Mouse (Mus musculus) limb, embryonic 14.5 days (tissue): Measurements from ENCODE around the gene Pomt2. TPM values are rescaled to one million over a fixed set of nuclear protein-coding genes. Genes with fewer than 3 reads are reported as not detected.
A peak's percentile ranks its signal among the peaks of the same experiment; 100 is the strongest.

Experiments used
- ATAC-seq: fragments of 200-750 bp; cut with Nextera tagmentation; 2 replicates; pipeline ENCODE4 v1.8.0; 2017; ENCODE audit warnings: low read depth, moderate number of reproducible peaks, moderate TSS enrichment; ENCODE audit not compliant: low FRiP score
- DNase-seq: peaks from one replicate; pipeline ENCODE4 v3.0.0-alpha.2; 2015; ENCODE audit warnings: low spot score
- H3K27ac ChIP-seq: fragments of 300-500 bp; sonication (generic); replicated peaks from 2 replicates; pipeline ENCODE4 v1.5.1; 2014; ENCODE audit warnings: low read depth, mild to moderate bottlenecking, low read length, moderate library complexity, mixed read lengths
- H3K27me3 ChIP-seq: fragments of 300-500 bp; sonication (generic); 2 replicates; pipeline ENCODE4 v1.6.1; 2014; ENCODE audit warnings: low read length, mixed read lengths; ENCODE audit not compliant: control insufficient read depth, insufficient read depth
- H3K36me3 ChIP-seq: fragments of 300-500 bp; sonication (generic); 2 replicates; pipeline ENCODE4 v1.6.1; 2014; ENCODE audit warnings: mild to moderate bottlenecking, low read length, moderate library complexity, mixed read lengths; ENCODE audit not compliant: control insufficient read depth, insufficient read depth
- H3K4me1 ChIP-seq: fragments of 300-500 bp; sonication (generic); 2 replicates; pipeline ENCODE4 v1.6.1; 2014; ENCODE audit warnings: antibody characterized with exemption, low read length, mixed read lengths; ENCODE audit not compliant: control insufficient read depth, insufficient read depth
- H3K4me2 ChIP-seq: fragments of 300-500 bp; sonication (generic); replicated peaks from 2 replicates; pipeline ENCODE4 v1.6.1; 2014; ENCODE audit warnings: low read depth, mild to moderate bottlenecking, low read length, moderate library complexity; ENCODE audit not compliant: severe bottlenecking
- H3K4me3 ChIP-seq: fragments of 300-500 bp; sonication (generic); replicated peaks from 2 replicates; pipeline ENCODE4 v1.5.1; 2014; ENCODE audit warnings: low read length
- H3K9ac ChIP-seq: fragments of 300-500 bp; sonication (generic); 2 replicates; pipeline ENCODE4 v1.6.1; 2014; ENCODE audit warnings: mild to moderate bottlenecking, low read depth, low read length, moderate library complexity; ENCODE audit not compliant: severe bottlenecking
- H3K9me3 ChIP-seq: fragments of 300-500 bp; sonication (generic); 2 replicates; pipeline ENCODE4 v1.6.1; 2016; ENCODE audit warnings: low read length; ENCODE audit not compliant: control insufficient read depth
- POLR2A ChIP-seq: fragments of 200-500 bp; IDR thresholded peaks from 2 replicates; pipeline ENCODE4 v1.8.0; 2012; ENCODE audit warnings: inconsistent platforms, mild to moderate bottlenecking, moderate library complexity, borderline replicate concordance; ENCODE audit not compliant: insufficient read depth, insufficient read length; ENCODE audit errors: extremely low read depth
- WGBS: fragments of 180-500 bp; shearing (Covaris S2); extraction: QIAGEN DNeasy Blood & Tissue Kit; methylation state at CpG from one replicate; pipeline ENCODE4 v1.1.7; 2014; 5-methylcytosine and 5-hydroxymethylcytosine counted together
- polyA plus RNA-seq, 2 experiments: library from polyadenylated mRNA; depleted of rRNA in 1 of 2; stranded (reverse) in 1 of 2; unstranded in 1 of 2; fragments of >200 nt; fragmentation: Nextera tagmentation in 1 of 2; extraction: Ambion mirVana in 1 of 2; gene quantifications; 2 replicates each; pipeline versions ENCODE4 v1.2.1 to v1.2.3; 2012 to 2014

Pomt2 gene
- polyA plus RNA-seq (2012; rRNA removed) (20.6 and 26.3 TPM in 2 replicates), polyA plus RNA-seq (2014; fragmentation: Nextera tagmentation; extraction: Ambion mirVana) (16.8 and 18.4 TPM in 2 replicates)

DNA sequence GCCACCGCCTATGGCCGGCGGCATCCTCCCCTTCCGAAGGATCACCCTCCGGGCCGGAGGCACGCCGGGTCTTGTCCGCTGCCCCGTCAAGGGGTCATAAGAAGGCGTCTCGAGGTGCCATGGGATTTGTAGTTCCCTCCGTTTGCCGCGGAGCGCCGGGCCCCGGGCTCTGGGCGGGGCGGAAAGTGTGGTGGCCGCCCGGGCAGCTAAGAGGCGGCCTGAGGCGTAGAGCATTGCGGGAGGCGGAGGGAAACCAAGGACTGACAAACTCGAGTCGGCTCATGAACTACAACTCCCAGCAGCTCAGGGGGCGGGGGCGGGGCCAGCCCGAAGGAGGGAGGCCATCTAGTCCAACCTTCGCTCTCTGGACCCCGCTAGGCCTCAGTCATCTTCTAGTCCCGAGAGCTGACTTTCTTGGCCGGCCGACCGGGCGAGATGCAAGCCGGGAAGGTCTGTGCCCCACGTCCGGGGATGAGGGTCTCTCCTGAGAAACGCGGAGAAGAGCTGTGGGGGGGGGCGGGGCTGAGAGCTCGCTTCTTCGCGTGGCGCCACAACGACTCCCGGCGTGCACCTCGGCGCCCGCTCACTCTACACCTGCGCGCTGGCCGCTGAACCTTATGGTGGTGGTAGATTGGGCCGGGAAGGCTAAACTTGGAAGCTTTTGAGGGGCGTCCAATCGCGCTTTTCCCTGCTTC lies at the start of gene Pomt2:
Pomt2 (minus strand) TSS at position 574 of the 695 bp plus-strand sequence.
- H3K4me1 ChIP-seq: peaks cover 7% of the 10 kb centered on the region; the same call in 1 of the 2 replicates
- peak within 1 kb of the TSS; percentile 76 for H3K4me2 ChIP-seq
- TF ChIP-seq POLR2A: 0 out of 2 replicates have a peak, but pooled peaks have one; percentile 54
- H3K4me3 ChIP-seq: peak within 1 kb of the TSS; percentile 92
- ATAC-seq (peak; percentile 96), DNase-seq (peak; percentile 97)
- H3K9ac ChIP-seq: peak within 1 kb of the TSS; percentile 83
- peak within 1 kb of the TSS; percentile 96 for H3K27ac ChIP-seq
- H3K9me3 ChIP-seq: peaks cover 8% of the 10 kb centered on the region; the same call in 1 of the 2 replicates
- peaks cover 7% of the 10 kb centered on the region; the same call in 1 of the 2 replicates for H3K36me3 ChIP-seq
- WGBS: under 1% methylated on average over 50 of the region's 61 CpGs
- no peaks in the 10 kb centered on the region for H3K27me3 ChIP-seq

DNA sequence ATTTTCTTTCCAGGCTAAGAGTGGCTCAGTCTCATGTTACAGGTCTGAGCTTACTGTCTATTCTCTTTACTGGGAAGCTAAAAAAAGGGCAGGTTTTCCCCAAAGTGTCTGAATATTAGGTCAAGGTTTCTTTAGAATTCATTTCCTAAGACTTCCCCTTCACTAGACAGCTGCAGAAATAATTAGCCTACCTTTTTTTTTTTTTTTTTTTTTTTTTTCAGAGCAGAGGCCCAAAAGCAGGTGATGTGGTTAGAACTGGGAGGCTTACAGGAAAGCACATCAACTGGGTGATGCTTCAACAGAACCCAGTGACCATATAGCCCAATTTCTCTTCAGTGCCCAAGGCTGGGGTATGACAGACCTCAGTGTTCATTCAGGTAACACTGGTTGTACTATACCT lies 48.5 kb upstream of the Pomt2 start:
- no peak overlapping the region for H3K27ac ChIP-seq
- H3K9me3 ChIP-seq: no peaks in the 10 kb centered on the region
- no peak overlapping the region for H3K9ac ChIP-seq
- ATAC-seq: no peak
- no peak for DNase-seq
- no peaks in the 10 kb centered on the region for H3K27me3 ChIP-seq
- no peak overlapping the region for H3K4me2 ChIP-seq
- H3K4me3 ChIP-seq: no peak overlapping the region
- no peak for TF ChIP-seq POLR2A
- H3K4me1 ChIP-seq: peaks cover 15% of the 10 kb centered on the region
- H3K36me3 ChIP-seq: no peaks in the 10 kb centered on the region

DNA sequence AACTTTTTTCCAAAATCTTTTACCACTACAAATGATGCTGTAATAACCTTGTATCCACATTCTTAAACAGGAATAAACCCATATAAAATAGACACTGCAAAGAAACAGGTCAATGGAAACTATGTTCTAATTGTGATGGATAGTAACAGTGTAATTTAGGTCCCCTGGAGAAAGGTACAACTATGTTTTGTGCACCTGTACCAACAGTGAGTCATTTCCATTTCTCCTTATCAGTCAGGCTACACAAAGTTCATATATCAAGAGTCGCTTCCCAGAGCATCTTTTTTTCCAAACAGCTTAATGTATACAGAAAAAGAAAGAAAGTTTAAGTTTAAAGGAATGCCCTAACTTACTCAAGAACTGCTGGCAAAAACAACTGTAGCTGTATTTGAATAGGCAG lies 47.3 kb upstream of the Pomt2 start:
- no peaks in the 10 kb centered on the region for H3K9me3 ChIP-seq
- no peak overlapping the region for H3K9ac ChIP-seq
- TF ChIP-seq POLR2A: no peak
- peaks cover 15% of the 10 kb centered on the region for H3K4me1 ChIP-seq
- no peaks in the 10 kb centered on the region for H3K36me3 ChIP-seq
- WGBS: 73% methylated on average over 1 of the region's 1 CpGs
- ATAC-seq (no peak), DNase-seq (no peak)
- H3K4me3 ChIP-seq: no peak overlapping the region
- H3K27ac ChIP-seq: no peak overlapping the region
- no peaks in the 10 kb centered on the region for H3K27me3 ChIP-seq
- no peak overlapping the region for H3K4me2 ChIP-seq

- Histone ChIP-seq H3K9me3 (no peaks in the 10 kb centered on the region), H3K27me3 (no peaks in the 10 kb centered on the region), H3K4me2 (no peak overlapping the region), H3K4me3 (no peak overlapping the region), H3K36me3 (no peaks in the 10 kb centered on the region), H3K9ac (no peak overlapping the region), H3K27ac (no peak overlapping the region), H3K4me1 (peaks cover 6% of the 10 kb centered on the region)
- ATAC-seq: no peak
- TF ChIP-seq POLR2A: no peak
- 89% methylated on average over 3 of the region's 3 CpGs for WGBS
- DNase-seq: no peak
Measured at GRCm38 (mm10) chr12:87193008-87193407, 45.2 kb upstream of the Pomt2 start.

GRCm38 (mm10) chr12:87177631-87178030 lies 29.9 kb upstream of the Pomt2 start:
- Histone ChIP-seq H3K9me3 (no peaks in the 10 kb centered on the region), H3K4me1 (peaks cover 13% of the 10 kb centered on the region; the same call in 1 of the 2 replicates), H3K4me2 (no peak overlapping the region), H3K36me3 (no peaks in the 10 kb centered on the region), H3K4me3 (no peak overlapping the region), H3K27ac (no peak overlapping the region), H3K27me3 (no peaks in the 10 kb centered on the region), H3K9ac (no peak overlapping the region)
- DNase-seq (no peak), ATAC-seq (no peak)
- no peak for TF ChIP-seq POLR2A
- WGBS: 89% methylated on average over 4 of the region's 4 CpGs
